Mouse (Mus musculus): ENCODE data around the gene Coro2a. TPM values are rescaled to one million over a fixed set of nuclear protein-coding genes. Genes with fewer than 3 reads are reported as not detected.

Gene Coro2a
- polyA plus RNA-seq, 1 experiment: 8.1 TPM

DNA sequence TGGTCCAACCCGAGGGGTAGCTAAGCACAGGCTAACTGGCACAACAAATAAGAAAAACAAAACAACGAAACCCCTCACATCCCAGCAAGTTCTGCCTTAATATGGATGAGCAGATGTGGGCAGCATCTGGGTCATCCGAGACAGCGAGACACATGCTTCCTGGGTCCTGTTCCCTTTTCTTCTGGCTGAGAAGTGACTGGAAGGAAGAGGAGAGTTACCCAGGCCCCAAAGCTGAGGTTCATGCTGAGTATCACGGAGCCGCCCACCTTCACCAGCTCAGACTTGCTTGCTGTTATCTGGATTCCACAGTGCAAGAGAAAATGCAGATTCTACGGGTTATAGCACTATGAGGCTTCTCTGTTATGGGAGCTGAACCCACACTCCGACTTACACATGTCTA is 18.9 kb upstream of the Coro2a start:
- no peak overlapping the region for H3K27ac ChIP-seq (ENCODE audit: control insufficient read depth, insufficient read depth, low read depth, low read length, poor library complexity)
- no peak overlapping the region for H3K4me3 ChIP-seq (replicated peaks; ENCODE audit: control insufficient read depth, low read depth, low read length)
- 74% methylated on average over 8 of the region's 8 CpGs for WGBS
- TF ChIP-seq POLR2A (IDR thresholded peaks at IDR 0.05; ENCODE audit: borderline replicate concordance, control insufficient read depth, low read depth, low read length) (no peak), CTCF (IDR thresholded peaks at IDR 0.05; ENCODE audit: control insufficient read depth, insufficient read depth, low read length) (no peak)
- peaks cover 6% of the 10 kb centered on the region for H3K4me1 ChIP-seq (ENCODE audit: control insufficient read depth, insufficient read depth, low read length)

DNA sequence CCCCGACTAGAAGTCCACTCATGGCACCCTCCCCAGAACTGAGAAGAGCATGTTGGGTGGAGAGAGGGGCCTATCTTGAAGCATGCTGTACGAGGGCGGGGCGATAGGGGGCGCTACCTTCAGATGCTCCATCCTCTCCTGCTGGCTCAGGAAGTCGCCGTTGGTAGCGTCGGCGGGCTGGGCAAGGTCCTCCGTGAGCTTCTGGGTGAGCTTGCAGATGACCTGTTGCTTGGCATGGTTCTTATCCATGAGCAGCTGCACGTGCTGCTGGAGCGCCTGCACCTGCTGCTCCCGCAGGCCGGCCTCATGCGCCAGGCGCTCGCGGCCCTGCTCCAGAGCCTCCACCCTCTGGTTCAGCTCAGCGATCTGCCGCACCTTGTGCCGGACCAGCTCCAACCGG is 18.3 kb upstream of the Coro2a start:
- WGBS: 63% methylated on average over 23 of the region's 23 CpGs
- no peak overlapping the region for H3K4me3 ChIP-seq (replicated peaks; ENCODE audit: control insufficient read depth, low read depth, low read length)
- no peak overlapping the region; the same call in 1 of the 2 replicates for H3K27ac ChIP-seq (ENCODE audit: control insufficient read depth, insufficient read depth, low read depth, low read length, poor library complexity)
- H3K4me1 ChIP-seq (ENCODE audit: control insufficient read depth, insufficient read depth, low read length): peaks cover 4% of the 10 kb centered on the region
- TF ChIP-seq POLR2A (IDR thresholded peaks at IDR 0.05; ENCODE audit: borderline replicate concordance, control insufficient read depth, low read depth, low read length) (no peak), CTCF (IDR thresholded peaks at IDR 0.05; ENCODE audit: control insufficient read depth, insufficient read depth, low read length) (peak; percentile 20; the same call in 1 of the 2 replicates)

DNA sequence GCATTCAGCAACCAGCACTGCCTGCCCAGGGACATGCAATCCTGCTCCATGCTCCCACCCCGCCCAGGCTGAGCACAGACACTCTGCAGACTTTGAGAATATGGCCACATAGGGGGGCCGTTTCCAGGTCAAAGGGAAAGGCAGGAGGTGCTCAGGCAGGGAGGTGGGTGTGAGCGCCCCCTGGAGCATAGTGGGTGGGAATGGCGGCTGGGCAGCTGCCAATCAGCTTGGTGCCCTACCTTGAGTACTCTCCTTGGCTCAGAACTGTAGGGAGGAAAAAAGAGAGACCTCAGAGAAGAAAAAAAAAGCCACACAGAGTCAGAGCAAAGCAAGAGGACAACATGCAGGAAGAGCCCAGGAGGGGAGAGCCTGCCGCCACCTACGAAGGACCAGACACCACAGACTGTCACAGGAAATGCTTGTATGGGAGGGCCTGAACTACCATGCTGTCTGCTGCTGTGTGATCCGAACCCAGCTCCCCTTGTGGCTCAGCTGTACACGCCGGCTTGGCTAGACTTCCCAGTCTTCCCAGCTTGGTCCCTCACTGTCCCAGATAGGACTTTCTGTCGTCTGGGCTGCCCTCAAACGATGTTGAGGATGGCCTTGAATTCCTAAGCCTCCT is 16.3 kb upstream of the Coro2a start:
- no peak overlapping the region for H3K4me3 ChIP-seq (replicated peaks; ENCODE audit: control insufficient read depth, low read depth, low read length)
- H3K27ac ChIP-seq (ENCODE audit: control insufficient read depth, insufficient read depth, low read depth, low read length, poor library complexity): no peak overlapping the region
- H3K4me1 ChIP-seq (ENCODE audit: control insufficient read depth, insufficient read depth, low read length): peaks cover 6% of the 10 kb centered on the region; the same call in 1 of the 2 replicates
- 57% methylated on average over 11 of the region's 11 CpGs for WGBS
- no peak for TF ChIP-seq POLR2A (IDR thresholded peaks at IDR 0.05; ENCODE audit: borderline replicate concordance, control insufficient read depth, low read depth, low read length)
- peak; percentile 57 for TF ChIP-seq CTCF (IDR thresholded peaks at IDR 0.05; ENCODE audit: control insufficient read depth, insufficient read depth, low read length)

DNA sequence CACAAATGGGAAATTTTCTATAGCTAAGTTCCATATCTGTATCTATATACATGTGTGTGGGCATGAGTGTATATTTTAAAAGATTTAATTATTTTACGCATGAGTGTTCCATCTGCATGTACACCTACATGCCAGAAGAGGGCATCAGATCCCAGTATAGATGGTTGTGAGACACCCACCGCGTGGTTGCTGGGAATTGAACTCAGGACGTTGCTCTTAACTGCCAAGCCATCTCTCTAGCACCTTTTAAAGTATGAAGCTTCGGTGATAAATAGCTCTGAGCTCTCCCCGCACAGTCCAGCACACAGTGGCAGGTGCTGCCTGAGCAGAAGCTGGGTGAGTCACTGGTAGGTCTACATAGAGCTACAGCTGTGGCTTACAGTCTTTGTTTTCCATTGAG is 15.4 kb upstream of the Coro2a start:
- TF ChIP-seq CTCF (IDR thresholded peaks at IDR 0.05; ENCODE audit: control insufficient read depth, insufficient read depth, low read length): peak; percentile 41; the same call in 1 of the 2 replicates
- TF ChIP-seq POLR2A (IDR thresholded peaks at IDR 0.05; ENCODE audit: borderline replicate concordance, control insufficient read depth, low read depth, low read length): no peak
- Histone ChIP-seq H3K4me1 (ENCODE audit: control insufficient read depth, insufficient read depth, low read length) (peaks cover 6% of the 10 kb centered on the region; the same call in 1 of the 2 replicates), H3K27ac (ENCODE audit: control insufficient read depth, insufficient read depth, low read depth, low read length, poor library complexity) (no peak overlapping the region), H3K4me3 (replicated peaks; ENCODE audit: control insufficient read depth, low read depth, low read length) (no peak overlapping the region)
- WGBS: 56% methylated on average over 6 of the region's 6 CpGs

DNA sequence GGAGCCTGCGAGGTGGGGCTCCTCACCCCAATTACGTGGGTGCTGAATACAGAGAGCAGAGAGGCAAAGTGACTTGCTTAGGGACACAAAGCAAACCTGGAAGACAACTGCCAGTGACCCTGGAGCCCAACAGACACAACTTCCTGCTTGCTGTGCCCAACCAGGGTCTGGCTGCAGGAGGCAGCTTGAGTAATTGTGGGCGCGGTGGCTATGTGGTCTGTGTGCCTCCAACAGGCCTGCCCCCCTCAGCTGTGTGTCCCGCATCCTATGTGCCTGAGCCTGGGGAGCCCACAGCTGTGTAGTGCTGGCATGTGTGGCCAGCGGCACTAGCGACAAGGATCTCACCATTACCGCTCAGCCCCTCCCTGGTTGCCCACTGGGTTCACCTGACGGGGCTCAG is 12.6 kb upstream of the Coro2a start:
- WGBS: 11% methylated on average over 9 of the region's 9 CpGs
- peak overlapping the region; percentile 81 for H3K27ac ChIP-seq (ENCODE audit: control insufficient read depth, insufficient read depth, low read depth, low read length, poor library complexity)

DNA sequence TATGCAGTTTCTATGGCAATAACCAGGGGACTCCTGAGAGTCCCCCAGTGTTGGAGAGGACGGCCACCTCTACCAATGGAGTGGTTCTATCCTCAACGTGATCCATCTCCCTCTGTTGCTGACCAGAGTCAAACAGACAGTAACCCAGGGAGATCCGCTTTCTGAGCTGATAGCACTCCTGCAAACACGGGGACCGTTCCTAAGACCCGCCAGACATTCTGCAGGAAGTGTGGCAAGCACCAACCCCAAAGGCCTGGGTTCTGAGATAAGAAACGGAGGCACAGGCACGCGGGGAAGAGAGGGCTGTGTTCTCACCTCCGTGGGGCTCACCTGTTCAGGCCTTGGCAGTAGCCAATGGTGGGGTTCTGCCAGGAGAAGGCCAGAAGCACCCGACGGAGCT is 11.6 kb upstream of the Coro2a start:
- TF ChIP-seq CTCF (IDR thresholded peaks at IDR 0.05; ENCODE audit: control insufficient read depth, insufficient read depth, low read length) (no peak), POLR2A (IDR thresholded peaks at IDR 0.05; ENCODE audit: borderline replicate concordance, control insufficient read depth, low read depth, low read length) (no peak)
- Histone ChIP-seq H3K4me3 (replicated peaks; ENCODE audit: control insufficient read depth, low read depth, low read length) (peak overlapping the region; percentile 25), H3K4me1 (ENCODE audit: control insufficient read depth, insufficient read depth, low read length) (peaks cover 6% of the 10 kb centered on the region; the same call in 1 of the 2 replicates), H3K27ac (ENCODE audit: control insufficient read depth, insufficient read depth, low read depth, low read length, poor library complexity) (peak overlapping the region; percentile 81)
- WGBS: 15% methylated on average over 12 of the region's 12 CpGs

More for the DNA sequence above, 12.6 kb upstream of the Coro2a start:
- TF ChIP-seq POLR2A (IDR thresholded peaks at IDR 0.05; ENCODE audit: borderline replicate concordance, control insufficient read depth, low read depth, low read length) (peak; percentile 39; the same call in 1 of the 2 replicates), CTCF (IDR thresholded peaks at IDR 0.05; ENCODE audit: control insufficient read depth, insufficient read depth, low read length) (no peak)
- Histone ChIP-seq H3K4me3 (replicated peaks; ENCODE audit: control insufficient read depth, low read depth, low read length) (peak overlapping the region; percentile 65), H3K4me1 (ENCODE audit: control insufficient read depth, insufficient read depth, low read length) (peaks cover 6% of the 10 kb centered on the region; the same call in 1 of the 2 replicates)

DNA sequence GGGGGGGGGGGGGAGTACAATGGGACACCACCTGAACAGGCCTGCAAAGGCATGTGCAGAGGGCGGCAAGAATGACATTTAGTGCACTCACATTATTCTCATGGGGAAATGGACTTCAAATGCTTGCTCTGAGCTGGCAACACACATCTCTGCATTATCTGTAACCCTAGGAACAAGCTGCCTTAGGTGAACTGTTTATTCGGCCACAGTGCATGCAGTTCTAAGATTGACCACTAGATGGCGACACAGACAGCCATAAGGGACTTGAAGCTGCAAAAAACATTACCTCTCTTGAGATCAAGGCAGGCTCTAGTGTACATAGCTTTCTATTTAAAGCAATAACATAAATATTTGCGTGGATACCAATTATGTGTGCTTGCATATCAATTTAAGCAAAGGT is 9.2 kb upstream of the Coro2a start:
- no peak for TF ChIP-seq POLR2A (IDR thresholded peaks at IDR 0.05; ENCODE audit: borderline replicate concordance, control insufficient read depth, low read depth, low read length)
- peak; percentile 44 for TF ChIP-seq CTCF (IDR thresholded peaks at IDR 0.05; ENCODE audit: control insufficient read depth, insufficient read depth, low read length)
- peaks cover 2% of the 10 kb centered on the region; the same call in 1 of the 2 replicates for H3K4me1 ChIP-seq (ENCODE audit: control insufficient read depth, insufficient read depth, low read length)
- no peak overlapping the region for H3K27ac ChIP-seq (ENCODE audit: control insufficient read depth, insufficient read depth, low read depth, low read length, poor library complexity)
- WGBS: 4% methylated on average over 4 of the region's 4 CpGs
- H3K4me3 ChIP-seq (replicated peaks; ENCODE audit: control insufficient read depth, low read depth, low read length): no peak overlapping the region

DNA sequence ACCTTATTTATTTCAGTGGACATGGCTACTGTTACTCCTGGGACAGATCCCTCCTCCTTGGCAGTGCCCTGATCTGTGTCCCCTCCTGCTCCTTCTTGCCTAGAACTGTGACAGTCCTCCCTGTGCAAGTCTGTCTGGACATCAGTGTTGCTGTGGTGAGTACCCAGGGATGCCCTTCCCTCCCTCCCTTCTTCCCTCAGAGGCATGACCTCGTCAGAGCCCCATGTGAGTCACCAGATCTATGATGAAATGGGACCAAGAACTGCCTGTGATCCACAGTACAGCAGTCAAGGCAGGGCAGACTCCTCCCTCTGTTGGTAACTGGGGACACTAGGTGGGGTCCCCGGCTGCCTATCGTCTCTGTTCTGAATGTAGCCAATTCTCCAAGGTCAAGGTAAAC is 5.6 kb upstream of the Coro2a start:
- no peak for TF ChIP-seq CTCF (IDR thresholded peaks at IDR 0.05; ENCODE audit: control insufficient read depth, insufficient read depth, low read length)
- no peak for TF ChIP-seq POLR2A (IDR thresholded peaks at IDR 0.05; ENCODE audit: borderline replicate concordance, control insufficient read depth, low read depth, low read length)
- H3K4me1 ChIP-seq (ENCODE audit: control insufficient read depth, insufficient read depth, low read length): no peaks in the 10 kb centered on the region
- no peak overlapping the region for H3K27ac ChIP-seq (ENCODE audit: control insufficient read depth, insufficient read depth, low read depth, low read length, poor library complexity)
- 70% methylated on average over 3 of the region's 3 CpGs for WGBS
- H3K4me3 ChIP-seq (replicated peaks; ENCODE audit: control insufficient read depth, low read depth, low read length): no peak overlapping the region

All from bone marrow, adult 2 months (tissue).